Mouse (Mus musculus) midbrain, embryonic 14.5 days (tissue): ENCODE measurements around the gene Dlgap4. TPM values are rescaled to one million over a fixed set of nuclear protein-coding genes. Genes with fewer than 3 reads are reported as not detected.
A peak's percentile ranks its signal among the peaks of the same experiment; 100 is the strongest.

Experiments
- ATAC-seq: fragments of 200-750 bp; cut with Nextera tagmentation; 2 replicates; pipeline ENCODE4 v1.8.0; 2017; ENCODE audit warnings: moderate number of reproducible peaks, moderate library complexity; ENCODE audit not compliant: low FRiP score, low TSS enrichment
- DNase-seq: peaks from one replicate; pipeline ENCODE4 v3.0.0-alpha.2; 2015
- H3K27ac ChIP-seq: fragments of 300-500 bp; sonication (generic); replicated peaks from 2 replicates; pipeline ENCODE4 v1.5.1; 2014; ENCODE audit warnings: mild to moderate bottlenecking, low read depth, low read length, moderate library complexity
- H3K27me3 ChIP-seq: fragments of 300-500 bp; sonication (generic); 2 replicates; pipeline ENCODE4 v1.6.1; 2014; ENCODE audit warnings: low read length, control low read depth, mixed read lengths; ENCODE audit not compliant: control insufficient read depth, insufficient read depth
- H3K36me3 ChIP-seq: fragments of 300-500 bp; sonication (generic); 2 replicates; pipeline ENCODE4 v1.6.1; 2014; ENCODE audit warnings: low read length, control low read depth; ENCODE audit not compliant: control insufficient read depth, insufficient read depth
- H3K4me1 ChIP-seq: fragments of 300-500 bp; sonication (generic); 2 replicates; pipeline ENCODE4 v1.6.1; 2014; ENCODE audit warnings: mild to moderate bottlenecking, antibody characterized with exemption, low read length, control low read depth; ENCODE audit not compliant: control insufficient read depth, insufficient read depth
- H3K4me2 ChIP-seq: fragments of 300-500 bp; sonication (generic); 2 replicates; pipeline ENCODE4 v1.6.1; 2014; ENCODE audit warnings: mild to moderate bottlenecking, low read length, moderate library complexity
- H3K4me3 ChIP-seq: fragments of 300-500 bp; sonication (generic); replicated peaks from 2 replicates; pipeline ENCODE4 v1.5.1; 2014; ENCODE audit warnings: low read depth, low read length
- H3K9ac ChIP-seq: fragments of 300-500 bp; sonication (generic); replicated peaks from 2 replicates; pipeline ENCODE4 v1.6.1; 2014; ENCODE audit warnings: mild to moderate bottlenecking, low read length, moderate library complexity
- H3K9me3 ChIP-seq: fragments of 300-500 bp; sonication (generic); 2 replicates; pipeline ENCODE4 v1.6.1; 2016; ENCODE audit warnings: low read length, control low read depth, mixed read lengths; ENCODE audit not compliant: control insufficient read depth
- WGBS: fragments of 180-500 bp; shearing (Covaris S2); extraction: QIAGEN DNeasy Blood & Tissue Kit; methylation state at CpG from one replicate; pipeline ENCODE4 v1.1.7; 2014; 5-methylcytosine and 5-hydroxymethylcytosine counted together
- polyA plus RNA-seq: library from polyadenylated mRNA; unstranded; fragments of >200 nt; fragmentation: Nextera tagmentation; extraction: Ambion mirVana; gene quantifications from 2 replicates; pipeline ENCODE4 v1.2.1, GENCODE M21; 2014

Gene Dlgap4
- polyA plus RNA-seq, 1 experiment from 2014 or later, result 272 TPM

DNA sequence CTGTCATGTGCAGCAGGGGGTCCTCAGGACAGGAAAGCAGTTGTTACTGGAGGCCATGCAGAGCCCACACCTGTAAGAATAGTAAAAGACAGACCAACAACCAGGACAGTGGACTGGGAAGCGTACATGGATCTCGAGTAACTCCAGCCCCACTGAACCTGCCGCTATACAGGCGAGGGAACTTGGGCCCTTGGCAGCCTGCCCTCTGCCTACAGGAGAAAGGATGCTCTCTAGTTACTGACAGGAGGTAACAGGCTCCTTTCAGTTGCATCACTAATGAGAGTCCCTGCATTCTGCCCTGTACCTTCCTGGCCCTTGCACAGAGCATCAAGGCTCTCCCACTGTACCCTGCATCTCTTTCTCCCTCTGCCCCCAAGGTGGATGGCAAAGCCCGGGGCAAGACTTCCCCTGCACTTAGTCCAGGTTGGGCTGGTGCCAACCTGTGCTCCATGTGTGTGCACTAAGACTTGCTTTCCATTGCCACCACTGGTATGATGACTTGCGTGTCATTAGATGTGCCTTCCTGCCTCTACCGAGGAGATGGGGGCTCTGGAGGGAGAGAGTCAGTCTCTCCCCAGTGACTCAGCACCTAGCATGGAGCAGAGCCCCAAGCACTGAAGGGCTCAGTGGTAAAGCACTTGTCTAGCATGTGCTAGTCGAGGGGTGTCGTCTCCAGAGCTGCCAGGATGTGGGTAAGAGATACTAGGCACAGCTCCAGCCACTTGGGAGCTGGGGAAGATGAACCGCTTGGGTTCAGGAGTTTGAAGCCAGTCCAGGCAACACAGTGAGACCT lies 152.9 kb downstream of the Dlgap4 start:
- DNase-seq, result no peak
- Histone ChIP-seq H3K36me3 (peaks cover 36% of the 10 kb centered on the region), H3K4me3 (no peak overlapping the region), H3K9ac (no peak overlapping the region), H3K27me3 (no peaks in the 10 kb centered on the region), H3K27ac (no peak overlapping the region), H3K9me3 (no peaks in the 10 kb centered on the region), H3K4me2 (no peak overlapping the region), H3K4me1 (no peaks in the 10 kb centered on the region)
- ATAC-seq, result no peak
- 85% methylated on average over 10 of the region's 10 CpGs for WGBS

GRCm38 (mm10) chr2:156767108-156767507 lies 153.6 kb downstream of the Dlgap4 start:
- Histone ChIP-seq H3K36me3 (peaks cover 29% of the 10 kb centered on the region), H3K27ac (no peak overlapping the region), H3K4me3 (no peak overlapping the region), H3K9me3 (no peaks in the 10 kb centered on the region), H3K9ac (no peak overlapping the region), H3K27me3 (no peaks in the 10 kb centered on the region), H3K4me2 (no peak overlapping the region), H3K4me1 (no peaks in the 10 kb centered on the region)
- 74% methylated on average over 5 of the region's 5 CpGs for WGBS
- DNase-seq (no peak), ATAC-seq (no peak)

DNA sequence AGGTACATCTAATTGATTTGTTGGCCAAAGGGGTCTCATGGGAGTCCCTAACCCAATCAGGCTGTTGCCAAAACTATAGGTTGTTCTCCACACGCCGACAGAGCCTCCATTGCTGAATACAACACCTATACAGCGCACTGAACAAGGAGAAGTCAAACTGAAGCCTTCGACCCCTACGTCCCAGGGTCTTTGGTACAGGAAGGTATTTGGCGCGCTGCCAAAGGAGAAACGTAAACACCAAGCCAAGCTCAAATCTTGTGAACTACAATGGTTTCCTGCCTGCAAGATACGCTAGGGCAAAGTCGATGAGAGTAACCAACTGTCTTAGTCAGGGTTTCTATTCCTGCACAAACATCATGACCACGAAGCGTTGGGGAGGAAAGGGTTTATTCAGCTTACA lies 155.8 kb downstream of the Dlgap4 start:
- no peak overlapping the region for H3K9ac ChIP-seq
- H3K4me1 ChIP-seq, result no peaks in the 10 kb centered on the region
- 85% methylated on average over 12 of the region's 12 CpGs for WGBS
- no peak overlapping the region for H3K4me3 ChIP-seq
- H3K36me3 ChIP-seq, result peaks cover 8% of the 10 kb centered on the region
- H3K27ac ChIP-seq, result no peak overlapping the region
- H3K4me2 ChIP-seq, result no peak overlapping the region
- no peaks in the 10 kb centered on the region for H3K27me3 ChIP-seq
- ATAC-seq (no peak), DNase-seq (no peak)
- H3K9me3 ChIP-seq, result no peaks in the 10 kb centered on the region

DNA sequence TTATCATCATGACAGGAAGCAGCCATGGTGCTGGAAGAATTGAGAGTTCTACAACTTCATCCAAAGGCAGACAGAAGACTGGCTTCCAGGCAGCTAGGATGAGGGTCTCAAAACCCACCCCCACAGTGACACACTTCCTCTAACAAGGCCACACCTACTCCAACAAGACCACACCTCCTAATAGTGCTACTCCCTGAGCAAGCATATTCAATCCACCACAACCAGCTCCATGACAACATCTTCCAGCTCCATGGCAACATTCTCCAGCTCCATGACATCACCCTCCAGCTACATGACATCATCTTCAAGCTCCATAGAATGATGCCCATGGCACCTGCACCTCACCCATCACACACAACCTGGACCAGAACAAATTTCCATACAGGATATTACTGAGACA lies 160.0 kb downstream of the Dlgap4 start:
- ATAC-seq, result no peak
- Histone ChIP-seq H3K4me1 (peaks cover 10% of the 10 kb centered on the region), H3K27ac (no peak overlapping the region)

GRCm38 (mm10) chr2:156774035-156774737 lies 160.7 kb downstream of the Dlgap4 start:
- no peaks in the 10 kb centered on the region for H3K9me3 ChIP-seq
- H3K4me2 ChIP-seq, result peak overlapping the region; percentile 71
- no peak for DNase-seq
- H3K4me1 ChIP-seq, result peaks cover 10% of the 10 kb centered on the region
- no peaks in the 10 kb centered on the region for H3K36me3 ChIP-seq
- no peaks in the 10 kb centered on the region for H3K27me3 ChIP-seq
- H3K4me3 ChIP-seq, result no peak overlapping the region
- no peak for ATAC-seq
- 68% methylated on average over 13 of the region's 13 CpGs for WGBS
- no peak overlapping the region for H3K9ac ChIP-seq
- no peak overlapping the region for H3K27ac ChIP-seq

More for the DNA sequence above, 160.0 kb downstream of the Dlgap4 start:
- no peaks in the 10 kb centered on the region for H3K9me3 ChIP-seq
- H3K36me3 ChIP-seq, result no peaks in the 10 kb centered on the region
- no peak overlapping the region for H3K4me3 ChIP-seq
- no peak overlapping the region for H3K4me2 ChIP-seq
- DNase-seq, result no peak
- no peaks in the 10 kb centered on the region for H3K27me3 ChIP-seq
- no peak overlapping the region for H3K9ac ChIP-seq

- H3K4me1 ChIP-seq, result peaks cover 10% of the 10 kb centered on the region
- peak; percentile 66; the same call in 1 of the 2 replicates for ATAC-seq
- no peaks in the 10 kb centered on the region for H3K36me3 ChIP-seq
- peak; percentile 79 for DNase-seq
- H3K27me3 ChIP-seq, result no peaks in the 10 kb centered on the region
- peak within 1 kb of the TSS; percentile 31 for H3K4me3 ChIP-seq
- peak within 1 kb of the TSS; percentile 71 for H3K4me2 ChIP-seq
- H3K9ac ChIP-seq, result peak within 1 kb of the TSS; percentile 54
- no peak within 1 kb of the TSS for H3K27ac ChIP-seq
- WGBS, result 2% methylated on average over 28 of the region's 28 CpGs
- H3K9me3 ChIP-seq, result no peaks in the 10 kb centered on the region
Observed at GRCm38 (mm10) chr2:156774738-156775454, 161.4 kb downstream of the Dlgap4 start, which contains the start of gene Myl9. Myl9 (plus strand) TSS chr2:156775420.

GRCm38 (mm10) chr2:156775455-156776435 lies 162.2 kb downstream of the Dlgap4 start:
- Histone ChIP-seq H3K9me3 (no peaks in the 10 kb centered on the region), H3K4me1 (peaks cover 10% of the 10 kb centered on the region), H3K4me2 (peak overlapping the region; percentile 71), H3K36me3 (no peaks in the 10 kb centered on the region), H3K4me3 (peak overlapping the region; percentile 31), H3K27me3 (no peaks in the 10 kb centered on the region), H3K27ac (no peak overlapping the region), H3K9ac (peak overlapping the region; percentile 54)
- 32% methylated on average over 17 of the region's 17 CpGs for WGBS
- no peak; the same call in 1 of the 2 replicates for ATAC-seq
- no peak for DNase-seq

DNA sequence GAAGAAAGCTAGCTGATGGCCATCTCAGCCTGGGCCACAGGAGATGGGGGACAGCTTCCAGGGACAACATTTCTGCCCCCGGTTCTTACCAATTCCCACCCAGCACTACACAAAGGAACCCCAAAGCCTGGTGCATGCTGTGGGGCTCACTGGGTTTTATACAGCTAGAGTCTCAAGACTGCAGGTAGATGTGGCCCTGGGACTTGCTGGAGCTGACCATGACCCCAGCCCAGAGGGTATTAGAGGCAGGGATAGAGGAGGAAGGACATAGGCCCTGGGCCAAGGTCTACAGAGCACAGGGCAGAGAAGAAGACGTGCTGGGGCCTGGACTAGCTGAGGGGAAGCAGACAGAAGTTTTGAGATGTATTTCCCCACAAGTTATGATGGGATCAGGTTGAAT lies 163.4 kb downstream of the Dlgap4 start:
- H3K4me3 ChIP-seq, result no peak overlapping the region
- H3K27ac ChIP-seq, result no peak overlapping the region
- H3K27me3 ChIP-seq, result no peaks in the 10 kb centered on the region
- ATAC-seq, result no peak
- DNase-seq, result no peak
- WGBS, result 90% methylated on average over 2 of the region's 2 CpGs
- H3K36me3 ChIP-seq, result no peaks in the 10 kb centered on the region
- no peak overlapping the region for H3K9ac ChIP-seq
- peaks cover 10% of the 10 kb centered on the region for H3K4me1 ChIP-seq
- no peak overlapping the region for H3K4me2 ChIP-seq
- no peaks in the 10 kb centered on the region for H3K9me3 ChIP-seq
